Mouse (Mus musculus): ENCODE results near the gene Slc39a3.

- TF ChIP-seq CTCF (IDR thresholded peaks at IDR 0.05) (no peak), POLR2A (IDR thresholded peaks at IDR 0.05; ENCODE audit: insufficient read depth, low read depth, low read length) (no peak)
Measured at GRCm38 (mm10) chr10:80986754-80987153, 50.5 kb downstream of the Slc39a3 start.
